Mouse (Mus musculus): Measurements from ENCODE around the gene Lysmd4. TPM values are rescaled to one million over a fixed set of nuclear protein-coding genes. Genes with fewer than 3 reads are reported as not detected.

Gene Lysmd4
- polyA plus RNA-seq, 1 experiment from 2014 or later: 14.3 TPM

- H3K36me3 ChIP-seq (replicated peaks): peaks cover 15% of the 10 kb centered on the region
- no peak for DNase-seq (ENCODE audit: low spot score)
- 95% methylated on average over 3 of the region's 3 CpGs for WGBS
- no peaks in the 10 kb centered on the region for H3K27me3 ChIP-seq (replicated peaks; ENCODE audit: low read depth, poor library complexity, severe bottlenecking)
- H3K27ac ChIP-seq (replicated peaks): no peak overlapping the region
- H3K4me3 ChIP-seq: no peak overlapping the region
- no peaks in the 10 kb centered on the region for H3K9me3 ChIP-seq
- H3K4me1 ChIP-seq: no peaks in the 10 kb centered on the region
Observed at GRCm38 (mm10) chr7:67307078-67307477, 84.7 kb downstream of the Lysmd4 start.

GRCm38 (mm10) chr7:67308102-67308501 is 85.8 kb downstream of the Lysmd4 start:
- Histone ChIP-seq H3K4me3 (no peak overlapping the region), H3K4me1 (no peaks in the 10 kb centered on the region), H3K9me3 (no peaks in the 10 kb centered on the region), H3K27me3 (replicated peaks; ENCODE audit: low read depth, poor library complexity, severe bottlenecking) (no peaks in the 10 kb centered on the region), H3K36me3 (replicated peaks) (peaks cover 15% of the 10 kb centered on the region), H3K27ac (replicated peaks) (no peak overlapping the region)
- 89% methylated on average over 2 of the region's 2 CpGs for WGBS
- DNase-seq (ENCODE audit: low spot score): no peak

- DNase-seq (ENCODE audit: low spot score): no peak
- 93% methylated on average over 2 of the region's 2 CpGs for WGBS
- no peaks in the 10 kb centered on the region for H3K9me3 ChIP-seq
- H3K36me3 ChIP-seq (replicated peaks): peaks cover 15% of the 10 kb centered on the region
- no peak overlapping the region for H3K4me3 ChIP-seq
- H3K27ac ChIP-seq (replicated peaks): no peak overlapping the region
- H3K4me1 ChIP-seq: no peaks in the 10 kb centered on the region
- no peaks in the 10 kb centered on the region for H3K27me3 ChIP-seq (replicated peaks; ENCODE audit: low read depth, poor library complexity, severe bottlenecking)
Observed at GRCm38 (mm10) chr7:67310151-67310550, 87.8 kb downstream of the Lysmd4 start.

- no peak for DNase-seq (ENCODE audit: low spot score)
- H3K36me3 ChIP-seq (replicated peaks): peaks cover 19% of the 10 kb centered on the region
- no peaks in the 10 kb centered on the region for H3K27me3 ChIP-seq (replicated peaks; ENCODE audit: low read depth, poor library complexity, severe bottlenecking)
- H3K9me3 ChIP-seq: no peaks in the 10 kb centered on the region
- no peaks in the 10 kb centered on the region for H3K4me1 ChIP-seq
- H3K27ac ChIP-seq (replicated peaks): no peak overlapping the region
- 92% methylated on average over 3 of the region's 3 CpGs for WGBS
- no peak overlapping the region for H3K4me3 ChIP-seq
Observed at GRCm38 (mm10) chr7:67313200-67313599, 90.9 kb downstream of the Lysmd4 start.

GRCm38 (mm10) chr7:67318697-67319096 is 96.4 kb downstream of the Lysmd4 start:
- H3K9me3 ChIP-seq: no peaks in the 10 kb centered on the region
- H3K27me3 ChIP-seq (replicated peaks; ENCODE audit: low read depth, poor library complexity, severe bottlenecking): no peaks in the 10 kb centered on the region
- H3K27ac ChIP-seq (replicated peaks): no peak overlapping the region
- peaks cover 9% of the 10 kb centered on the region for H3K36me3 ChIP-seq (replicated peaks)
- H3K4me1 ChIP-seq: no peaks in the 10 kb centered on the region
- H3K4me3 ChIP-seq: no peak overlapping the region
- DNase-seq (ENCODE audit: low spot score): no peak

- Histone ChIP-seq H3K9me3 (no peaks in the 10 kb centered on the region), H3K4me3 (no peak overlapping the region), H3K27ac (replicated peaks) (no peak overlapping the region), H3K36me3 (replicated peaks) (peaks cover under 1% of the 10 kb centered on the region), H3K4me1 (no peaks in the 10 kb centered on the region), H3K27me3 (replicated peaks; ENCODE audit: low read depth, poor library complexity, severe bottlenecking) (no peaks in the 10 kb centered on the region)
- DNase-seq (ENCODE audit: low spot score): no peak
- WGBS: 74% methylated on average over 1 of the region's 1 CpGs
Observed at GRCm38 (mm10) chr7:67320359-67320758, 98.0 kb downstream of the Lysmd4 start.

GRCm38 (mm10) chr7:67342067-67342625 is 119.8 kb downstream of the Lysmd4 start:
- DNase-seq (ENCODE audit: low spot score): no peak
- Histone ChIP-seq H3K9me3 (0 out of 2 replicates have a peak, but pooled peaks cover 4% of the 10 kb centered on the region), H3K27ac (replicated peaks) (no peak overlapping the region), H3K27me3 (replicated peaks; ENCODE audit: low read depth, poor library complexity, severe bottlenecking) (no peaks in the 10 kb centered on the region), H3K4me3 (no peak overlapping the region), H3K4me1 (no peaks in the 10 kb centered on the region), H3K36me3 (replicated peaks) (peaks cover 12% of the 10 kb centered on the region)
- WGBS: 86% methylated on average over 7 of the region's 7 CpGs

GRCm38 (mm10) chr7:67344443-67344842 is 122.1 kb downstream of the Lysmd4 start:
- Histone ChIP-seq H3K4me3 (no peak overlapping the region), H3K36me3 (replicated peaks) (peaks cover 12% of the 10 kb centered on the region), H3K4me1 (no peaks in the 10 kb centered on the region), H3K27me3 (replicated peaks; ENCODE audit: low read depth, poor library complexity, severe bottlenecking) (no peaks in the 10 kb centered on the region), H3K9me3 (no peaks in the 10 kb centered on the region), H3K27ac (replicated peaks) (no peak overlapping the region)
- 84% methylated on average over 1 of the region's 1 CpGs for WGBS
- no peak for DNase-seq (ENCODE audit: low spot score)

- Histone ChIP-seq H3K4me1 (0 out of 2 replicates have a peak, but pooled peaks cover 3% of the 10 kb centered on the region), H3K4me3 (no peak overlapping the region), H3K36me3 (replicated peaks) (peaks cover 13% of the 10 kb centered on the region), H3K9me3 (peaks cover 6% of the 10 kb centered on the region; the same call in 1 of the 2 replicates), H3K27ac (replicated peaks) (no peak overlapping the region), H3K27me3 (replicated peaks; ENCODE audit: low read depth, poor library complexity, severe bottlenecking) (no peaks in the 10 kb centered on the region)
- WGBS: 84% methylated on average over 4 of the region's 4 CpGs
- DNase-seq (ENCODE audit: low spot score): no peak
Observed at GRCm38 (mm10) chr7:67352989-67353388, 130.6 kb downstream of the Lysmd4 start.

- 0 out of 2 replicates have a peak, but pooled peaks cover 3% of the 10 kb centered on the region for H3K4me1 ChIP-seq
- H3K4me3 ChIP-seq: no peak overlapping the region
- peaks cover 6% of the 10 kb centered on the region; the same call in 1 of the 2 replicates for H3K9me3 ChIP-seq
- 89% methylated on average over 6 of the region's 6 CpGs for WGBS
- no peak overlapping the region for H3K27ac ChIP-seq (replicated peaks)
- no peak for DNase-seq (ENCODE audit: low spot score)
- no peaks in the 10 kb centered on the region for H3K27me3 ChIP-seq (replicated peaks; ENCODE audit: low read depth, poor library complexity, severe bottlenecking)
- H3K36me3 ChIP-seq (replicated peaks): peaks cover 13% of the 10 kb centered on the region
Observed at GRCm38 (mm10) chr7:67353667-67354066, 131.3 kb downstream of the Lysmd4 start.

- H3K27me3 ChIP-seq (replicated peaks; ENCODE audit: low read depth, poor library complexity, severe bottlenecking): no peaks in the 10 kb centered on the region
- H3K4me3 ChIP-seq: no peak overlapping the region
- 0 out of 2 replicates have a peak, but pooled peaks cover 3% of the 10 kb centered on the region for H3K4me1 ChIP-seq
- 91% methylated on average over 5 of the region's 5 CpGs for WGBS
- H3K27ac ChIP-seq (replicated peaks): no peak overlapping the region
- no peak for DNase-seq (ENCODE audit: low spot score)
- H3K9me3 ChIP-seq: peaks cover 6% of the 10 kb centered on the region; the same call in 1 of the 2 replicates
- peaks cover 13% of the 10 kb centered on the region for H3K36me3 ChIP-seq (replicated peaks)
Observed at GRCm38 (mm10) chr7:67355870-67356269, 133.5 kb downstream of the Lysmd4 start.
